ENCODE assay signal across 7 mouse cellular contexts in the genomic region with DNA sequence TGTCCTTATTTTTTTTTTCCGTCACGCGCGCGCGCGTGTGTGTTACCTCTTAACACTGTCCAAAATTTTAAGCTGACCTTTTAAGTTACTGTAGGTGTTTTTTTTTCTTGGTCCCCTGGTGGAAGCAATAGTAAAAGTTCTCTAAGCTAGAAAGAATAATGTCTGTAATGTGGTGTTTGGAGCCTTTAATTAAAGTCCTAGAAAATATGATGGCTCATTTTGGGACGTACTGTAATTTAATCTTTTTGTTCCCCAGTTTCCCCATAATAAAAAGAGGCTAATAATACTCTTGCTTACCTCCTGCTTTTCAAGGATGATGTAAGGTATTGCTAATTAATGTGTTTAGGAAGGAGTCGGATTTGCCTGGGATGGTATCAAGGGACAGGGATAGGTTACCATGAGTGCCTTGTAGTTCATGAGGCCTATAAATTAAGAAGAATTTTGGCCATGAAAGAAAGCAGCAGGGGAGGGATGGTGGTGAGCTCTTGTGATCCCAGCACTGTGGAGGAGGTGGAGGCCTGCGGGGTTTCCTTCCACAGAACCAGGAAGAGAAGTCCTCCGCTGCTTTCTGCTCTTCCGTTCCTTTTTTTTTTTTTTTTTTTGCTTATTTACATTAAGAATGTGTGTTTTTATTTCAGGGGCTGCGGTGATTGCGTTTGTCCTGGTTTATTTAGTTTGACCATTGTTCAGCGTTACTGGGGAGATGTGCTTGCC. TPM values are rescaled to one million over a fixed set of nuclear protein-coding genes. Genes with fewer than 3 reads are reported as not detected.
A peak's percentile ranks its signal among the peaks of the same experiment; 100 is the strongest.
DNase-seq lines count a peak whose midpoint lies in the region; ATAC-seq and TF ChIP-seq lines count a peak whose summit lies in the region.

No protein-coding gene starts in this region.

- peaks cover 10% of the 10 kb centered on the region for H3K36me3 ChIP-seq in C2C12 (ENCODE audit: control insufficient read depth, insufficient read depth)
- H3K36me3 ChIP-seq in forebrain, embryonic 11.5 days (ENCODE audit: control insufficient read depth, insufficient read depth, low read length), result no peaks in the 10 kb centered on the region
- H3K36me3 ChIP-seq in limb, embryonic 13.5 days, result no peaks in the 10 kb centered on the region
- H3K36me3 ChIP-seq in small intestine, adult 2 months (ENCODE audit: control insufficient read depth, insufficient read depth, low read length), result peaks cover 1% of the 10 kb centered on the region; the same call in 1 of the 2 replicates

- DNase-seq in 416B (ENCODE audit: low read depth), result peak; percentile 56
- no peak for DNase-seq in forebrain, embryonic 11.5 days (ENCODE audit: low spot score)
- DNase-seq in frontal cortex, postnatal 14 days (ENCODE audit: low spot score in 2 of 2), result no peak
- no peak for DNase-seq in urinary bladder, adult 18-20 months (ENCODE audit: low spot score in 2 of 2)

- peaks cover 70% of the 10 kb centered on the region for H3K79me3 ChIP-seq in C2C12 (ENCODE audit: low read depth)

- H3K9ac ChIP-seq in forebrain, embryonic 11.5 days (ENCODE audit: low read length), result peak overlapping the region; percentile 98
- H3K9ac ChIP-seq in limb, embryonic 13.5 days, result peak overlapping the region; percentile 98

- no peak for TF ChIP-seq POLR2A in small intestine, adult 2 months (IDR thresholded peaks at IDR 0.05; ENCODE audit: low read depth, low read length)

- peaks cover 18% of the 10 kb centered on the region; the same call in 1 of the 2 replicates for H3K4me1 ChIP-seq in forebrain, embryonic 11.5 days (replicated peaks; ENCODE audit: control insufficient read depth, insufficient read depth, low read length)
- H3K4me1 ChIP-seq in limb, embryonic 13.5 days, result peaks cover 43% of the 10 kb centered on the region
- peaks cover 38% of the 10 kb centered on the region for H3K4me1 ChIP-seq in small intestine, adult 2 months (ENCODE audit: control insufficient read depth, insufficient read depth, insufficient read length, low read length)

- H3K9me3 ChIP-seq in forebrain, embryonic 11.5 days (ENCODE audit: control insufficient read depth, low read length), result no peaks in the 10 kb centered on the region
- H3K9me3 ChIP-seq in limb, embryonic 13.5 days, result no peaks in the 10 kb centered on the region

- peaks cover 98% of the 10 kb centered on the region for H3K79me2 ChIP-seq in C2C12 (ENCODE audit: control insufficient read depth, insufficient read depth)

- peak overlapping the region; percentile 70 for H3ac ChIP-seq in C2C12 (ENCODE audit: control insufficient read depth, insufficient read length, low read depth)

- H3K4me3 ChIP-seq in C2C12 (ENCODE audit: insufficient read depth, poor library complexity, severe bottlenecking), result peak overlapping the region; percentile 71
- peak overlapping the region; percentile 94 for H3K4me3 ChIP-seq in forebrain, embryonic 11.5 days (ENCODE audit: low read depth, low read length)
- peak overlapping the region; percentile 89 for H3K4me3 ChIP-seq in limb, embryonic 13.5 days
- peak overlapping the region; percentile 96 for H3K4me3 ChIP-seq in small intestine, adult 2 months (ENCODE audit: low read depth, low read length)

- TF ChIP-seq CTCF in C2C12 (IDR thresholded peaks at IDR 0.05; ENCODE audit: control insufficient read depth, insufficient read depth, insufficient read length), result no peak
- peak; percentile 5; the same call in 1 of the 2 replicates for TF ChIP-seq CTCF in small intestine, adult 2 months (IDR thresholded peaks at IDR 0.05; ENCODE audit: extremely low read depth, insufficient read length, insufficient replicate concordance, low read depth, low read length)

- no peak for ATAC-seq in forebrain, embryonic 11.5 days (replicated peaks; ENCODE audit: low FRiP score)
- no peak for ATAC-seq in limb, embryonic 13.5 days (ENCODE audit: low FRiP score, low read depth)

- H3K27ac ChIP-seq in forebrain, embryonic 11.5 days (ENCODE audit: low read depth, low read length), result peak overlapping the region; percentile 99
- H3K27ac ChIP-seq in limb, embryonic 13.5 days, result peak overlapping the region; percentile 97; the same call in 1 of the 2 replicates
- peak overlapping the region; percentile 79 for H3K27ac ChIP-seq in small intestine, adult 2 months (ENCODE audit: insufficient read depth, low read depth, low read length)

- 2% methylated on average over 15 of the region's 15 CpGs for WGBS in forebrain, embryonic 11.5 days
- 1% methylated on average over 15 of the region's 15 CpGs for WGBS in limb, embryonic 13.5 days
- 1% methylated on average over 15 of the region's 15 CpGs for WGBS in small intestine, adult 2 months

- no peaks in the 10 kb centered on the region for H3K27me3 ChIP-seq in C2C12 (ENCODE audit: control insufficient read depth, insufficient read depth, insufficient read length)
- H3K27me3 ChIP-seq in forebrain, embryonic 11.5 days (ENCODE audit: control insufficient read depth, insufficient read depth, low read length), result no peaks in the 10 kb centered on the region
- H3K27me3 ChIP-seq in limb, embryonic 13.5 days, result no peaks in the 10 kb centered on the region
- H3K27me3 ChIP-seq in small intestine, adult 2 months (ENCODE audit: control insufficient read depth, insufficient read depth, low read length), result no peaks in the 10 kb centered on the region

- H3K4me2 ChIP-seq in forebrain, embryonic 11.5 days (ENCODE audit: low read depth, low read length, severe bottlenecking), result peak overlapping the region; percentile 74
- H3K4me2 ChIP-seq in limb, embryonic 13.5 days (replicated peaks), result peak overlapping the region; percentile 78

TF ChIP-seq in C2C12, 6 proteins besides CTCF, POLR2A, EP300 and RAD21:
- TF ChIP-seq MYOG (IDR thresholded peaks at IDR 0.05; ENCODE audit: control insufficient read depth, extremely low read depth, insufficient read length) (no peak), FOSL1 (IDR thresholded peaks at IDR 0.05; ENCODE audit: insufficient read depth, low read length, poor library complexity, severe bottlenecking) (no peak), MAX (IDR thresholded peaks at IDR 0.05) (no peak), CEBPB (IDR thresholded peaks at IDR 0.05; ENCODE audit: low read depth) (no peak), USF1 (IDR thresholded peaks at IDR 0.05; ENCODE audit: low read depth) (no peak)
TF ChIP-seq in C2C12: peak in this region for 0.

RNA-seq across cellular contexts. Expression of gene Reep3, which starts 0.8 kb away (rescaled TPM):
- 14.7 TPM for polyA plus RNA-seq in C2C12 (2012; fragmentation: generic; extraction: Trizol)
- polyA plus RNA-seq in forebrain, embryonic 11.5 days (2014; fragmentation: Nextera tagmentation; extraction: Ambion mirVana), result 44.6 and 48.4 TPM in 2 replicates
- 48.6 and 50.3 TPM in 2 replicates for polyA plus RNA-seq in limb, embryonic 13.5 days (2015; fragmentation: Nextera tagmentation; extraction: Ambion mirVana)
- polyA plus RNA-seq in small intestine, adult 2 months (2012; rRNA removed), result 7.8 and 16.4 TPM in 2 replicates

RNA-seq across cellular contexts. Expression of gene Jmjd1c, which starts 1.7 kb away (rescaled TPM):
- 6.2 TPM for polyA plus RNA-seq in C2C12 (2012; fragmentation: generic; extraction: Trizol)
- 53.1 and 55.7 TPM in 2 replicates for polyA plus RNA-seq in forebrain, embryonic 11.5 days (2014; fragmentation: Nextera tagmentation; extraction: Ambion mirVana)
- 47.3 and 52.4 TPM in 2 replicates for polyA plus RNA-seq in limb, embryonic 13.5 days (2015; fragmentation: Nextera tagmentation; extraction: Ambion mirVana)
- polyA plus RNA-seq in small intestine, adult 2 months (2012; rRNA removed), result 8.6 and 22.7 TPM in 2 replicates
